Mouse (Mus musculus) myocyte (in vitro differentiated cells): ENCODE results near the gene Rab3gap1. TPM values are rescaled to one million over a fixed set of nuclear protein-coding genes. Genes with fewer than 3 reads are reported as not detected.
A peak's percentile ranks its signal among the peaks of the same experiment; 100 is the strongest.

Experiments used
- H3K27me3 ChIP-seq: one replicate; pipeline ENCODE4 v1.6.1; 2011; ENCODE audit not compliant: control insufficient read depth, insufficient read depth, insufficient read length
- H3K36me3 ChIP-seq: one replicate; pipeline ENCODE4 v1.6.1; 2011; ENCODE audit not compliant: control insufficient read depth, insufficient read depth
- H3K4me2 ChIP-seq: one replicate; pipeline ENCODE4 v1.6.1; 2011; ENCODE audit warnings: low read depth, control low read depth
- H3K4me3 ChIP-seq: one replicate; pipeline ENCODE4 v1.5.1; 2011; ENCODE audit warnings: mild to moderate bottlenecking, control low read depth, moderate library complexity
- H3K79me2 ChIP-seq: one replicate; pipeline ENCODE4 v1.6.1; 2011; ENCODE audit not compliant: control insufficient read depth, insufficient read depth
- H3ac ChIP-seq: one replicate; pipeline ENCODE4 v1.6.1; 2011; ENCODE audit not compliant: control insufficient read depth, insufficient read length
- CEBPB ChIP-seq: IDR thresholded peaks from 2 replicates; pipeline ENCODE4 v1.6.1; 2011; ENCODE audit warnings: mild to moderate bottlenecking, moderate library complexity; ENCODE audit not compliant: poor library complexity, insufficient read depth, severe bottlenecking
- E2F4 ChIP-seq: IDR thresholded peaks from one replicate; pipeline ENCODE4 v1.6.1; 2011; ENCODE audit warnings: mild to moderate bottlenecking, control low read depth, moderate library complexity; ENCODE audit not compliant: insufficient read depth
- MAX ChIP-seq: IDR thresholded peaks from one replicate; pipeline ENCODE4 v1.6.1; 2011; ENCODE audit warnings: low read depth, mild to moderate bottlenecking, control low read depth
- MYOD1 ChIP-seq, 3 experiments: IDR thresholded peaks; one replicate each; pipeline ENCODE4 v1.6.1; 2011; ENCODE audit warnings: control low read depth in 2 of 3, low read depth in 2 of 3, mild to moderate bottlenecking in 2 of 3, moderate library complexity in 1 of 3; ENCODE audit not compliant: insufficient read length in 2 of 3, control insufficient read depth in 1 of 3
- MYOG ChIP-seq, 3 experiments: IDR thresholded peaks; one replicate each; pipeline ENCODE4 v1.6.1; 2011; ENCODE audit warnings: control low read depth in 2 of 3, low read depth in 2 of 3, mild to moderate bottlenecking in 2 of 3; ENCODE audit not compliant: insufficient read length in 2 of 3, control insufficient read depth in 1 of 3, insufficient read depth in 1 of 3
- POLR2A ChIP-seq: IDR thresholded peaks from one replicate; pipeline ENCODE4 v1.6.1; 2011; ENCODE audit warnings: low read depth, mild to moderate bottlenecking, control low read depth, moderate library complexity; ENCODE audit not compliant: insufficient read length
- POLR2AphosphoS2 ChIP-seq: IDR thresholded peaks from one replicate; pipeline ENCODE4 v1.6.1; 2011; ENCODE audit warnings: low read depth, control low read depth; ENCODE audit not compliant: insufficient read length
- REST ChIP-seq: IDR thresholded peaks from one replicate; pipeline ENCODE4 v1.6.1; 2011; ENCODE audit warnings: mild to moderate bottlenecking, control low read depth, moderate library complexity; ENCODE audit not compliant: insufficient read depth, insufficient read length
- SRF ChIP-seq: IDR thresholded peaks from one replicate; pipeline ENCODE4 v1.6.1; 2011; ENCODE audit warnings: low read depth; ENCODE audit not compliant: control insufficient read depth, insufficient read length
- TCF12 ChIP-seq: IDR thresholded peaks from one replicate; pipeline ENCODE4 v1.6.1; 2011; ENCODE audit warnings: mild to moderate bottlenecking, control low read depth; ENCODE audit not compliant: poor library complexity, insufficient read depth, severe bottlenecking
- TCF3 ChIP-seq: IDR thresholded peaks from one replicate; pipeline ENCODE4 v1.6.1; 2011; ENCODE audit warnings: low read depth, control low read depth; ENCODE audit not compliant: insufficient read length
- USF1 ChIP-seq: IDR thresholded peaks from one replicate; pipeline ENCODE4 v1.6.1; 2011; ENCODE audit warnings: low read depth, mild to moderate bottlenecking, control low read depth, moderate library complexity
- polyA plus RNA-seq: library from polyadenylated mRNA; unstranded; fragments of >200 nt; fragmentation: generic; extraction: Trizol; gene quantifications from one replicate; pipeline ENCODE4 v1.2.1, GENCODE M21; 2012; ENCODE audit warnings: missing spikeins

Gene Rab3gap1
- 20.0 TPM for polyA plus RNA-seq

- no peaks in the 10 kb centered on the region for H3K36me3 ChIP-seq
- peaks cover 21% of the 10 kb centered on the region for H3K79me2 ChIP-seq
- H3K4me3 ChIP-seq: peak within 1 kb of the TSS; percentile 83
- no peaks in the 10 kb centered on the region for H3K27me3 ChIP-seq
- H3ac ChIP-seq: no peak within 1 kb of the TSS
- peak within 1 kb of the TSS; percentile 70 for H3K4me2 ChIP-seq
- TF ChIP-seq POLR2A (peak; percentile 99), E2F4 (no peak), USF1 (no peak), TCF12 (no peak), MYOG (IDR thresholded peaks at IDR 0.05; ENCODE audit: control insufficient read depth in 1 of 3, insufficient read depth in 1 of 3, insufficient read length in 2 of 3, low read depth in 2 of 3) (no peak), MYOD1 (IDR thresholded peaks at IDR 0.05; ENCODE audit: control insufficient read depth in 1 of 3, insufficient read length in 2 of 3, low read depth in 2 of 3) (no peak), REST (no peak), POLR2AphosphoS2 (peak; percentile 92), TCF3 (no peak), MAX (no peak), CEBPB (no peak)
These were observed at the start of gene Rab3gap1 for GRCm38 (mm10) chr1:127868300-127869261. Gene Rab3gap1 (plus strand): TSS chr1:127868773.

- no peak overlapping the region for H3K4me3 ChIP-seq
- H3K79me2 ChIP-seq: no peaks in the 10 kb centered on the region
- H3K4me2 ChIP-seq: no peak overlapping the region
- no peak overlapping the region for H3ac ChIP-seq
- TF ChIP-seq CEBPB (no peak), POLR2AphosphoS2 (no peak), MYOD1 (IDR thresholded peaks at IDR 0.05; ENCODE audit: control insufficient read depth in 1 of 3, insufficient read length in 2 of 3, low read depth in 2 of 3) (no peak), MYOG (IDR thresholded peaks at IDR 0.05; ENCODE audit: control insufficient read depth in 1 of 3, insufficient read depth in 1 of 3, insufficient read length in 2 of 3, low read depth in 2 of 3) (no peak), POLR2A (no peak), REST (no peak), MAX (no peak), TCF12 (no peak), USF1 (no peak), SRF (no peak), E2F4 (no peak)
- H3K36me3 ChIP-seq: no peaks in the 10 kb centered on the region
- no peaks in the 10 kb centered on the region for H3K27me3 ChIP-seq
These were observed 41.2 kb upstream of the Rab3gap1 start for GRCm38 (mm10) chr1:127827325-127827724.

- no peaks in the 10 kb centered on the region for H3K36me3 ChIP-seq
- no peaks in the 10 kb centered on the region for H3K27me3 ChIP-seq
- H3K79me2 ChIP-seq: no peaks in the 10 kb centered on the region
- no peak overlapping the region for H3K4me2 ChIP-seq
- H3K4me3 ChIP-seq: no peak overlapping the region
- TF ChIP-seq REST: no peak
- TF ChIP-seq MYOG (IDR thresholded peaks at IDR 0.05; ENCODE audit: control insufficient read depth in 1 of 3, insufficient read depth in 1 of 3, insufficient read length in 2 of 3, low read depth in 2 of 3): peak in 2 of 3 experiments; percentile 3 to 80
- TF ChIP-seq CEBPB: no peak
- TF ChIP-seq USF1: no peak
- TF ChIP-seq E2F4: no peak
- no peak for TF ChIP-seq MAX
- peak; percentile 43 for TF ChIP-seq TCF12
- TF ChIP-seq TCF3: no peak
- TF ChIP-seq SRF: no peak
- peak in 2 of 3 experiments; percentile 39 to 68 for TF ChIP-seq MYOD1 (IDR thresholded peaks at IDR 0.05; ENCODE audit: control insufficient read depth in 1 of 3, insufficient read length in 2 of 3, low read depth in 2 of 3)
- H3ac ChIP-seq: no peak overlapping the region
These were observed 38.2 kb upstream of the Rab3gap1 start for GRCm38 (mm10) chr1:127830215-127830921.

GRCm38 (mm10) chr1:127833714-127834113 is 34.9 kb upstream of the Rab3gap1 start:
- H3K4me3 ChIP-seq: no peak overlapping the region
- H3K4me2 ChIP-seq: peak overlapping the region; percentile 4
- no peak overlapping the region for H3ac ChIP-seq
- TF ChIP-seq MYOG (IDR thresholded peaks at IDR 0.05; ENCODE audit: control insufficient read depth in 1 of 3, insufficient read depth in 1 of 3, insufficient read length in 2 of 3, low read depth in 2 of 3) (peak in 2 of 3 experiments; percentile 26 to 80), MYOD1 (IDR thresholded peaks at IDR 0.05; ENCODE audit: control insufficient read depth in 1 of 3, insufficient read length in 2 of 3, low read depth in 2 of 3) (peak; percentile 20 to 80 (median 68)), E2F4 (no peak), MAX (no peak)
- H3K36me3 ChIP-seq: no peaks in the 10 kb centered on the region
- H3K27me3 ChIP-seq: no peaks in the 10 kb centered on the region
- no peaks in the 10 kb centered on the region for H3K79me2 ChIP-seq

DNA sequence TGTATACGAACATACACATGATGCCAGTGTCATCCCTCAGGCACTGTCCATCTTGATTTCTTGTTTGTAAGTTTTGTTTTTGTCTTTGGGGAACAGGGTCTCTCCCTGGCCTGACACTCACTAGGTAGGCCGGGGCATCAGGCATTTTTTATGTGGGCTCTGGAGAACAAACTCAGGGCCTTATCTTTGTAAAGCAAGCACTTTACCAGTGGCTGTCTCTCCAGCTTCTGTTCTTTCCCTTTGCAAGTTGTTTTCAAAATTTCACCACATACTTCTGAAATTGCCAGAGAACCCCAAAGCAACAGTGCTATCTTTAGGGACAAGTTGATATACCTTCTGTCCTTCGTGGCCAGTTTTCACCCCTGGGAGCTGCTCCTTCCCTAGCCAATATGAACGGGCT is 34.4 kb upstream of the Rab3gap1 start:
- TF ChIP-seq POLR2A (no peak), MAX (no peak), USF1 (no peak), REST (no peak), TCF3 (no peak), E2F4 (no peak), CEBPB (no peak), MYOD1 (IDR thresholded peaks at IDR 0.05; ENCODE audit: control insufficient read depth in 1 of 3, insufficient read length in 2 of 3, low read depth in 2 of 3) (no peak), TCF12 (no peak), SRF (no peak), MYOG (IDR thresholded peaks at IDR 0.05; ENCODE audit: control insufficient read depth in 1 of 3, insufficient read depth in 1 of 3, insufficient read length in 2 of 3, low read depth in 2 of 3) (no peak), POLR2AphosphoS2 (no peak)
- no peak overlapping the region for H3K4me3 ChIP-seq
- H3K4me2 ChIP-seq: no peak overlapping the region
- H3K27me3 ChIP-seq: no peaks in the 10 kb centered on the region
- no peak overlapping the region for H3ac ChIP-seq
- no peaks in the 10 kb centered on the region for H3K79me2 ChIP-seq
- H3K36me3 ChIP-seq: no peaks in the 10 kb centered on the region
